Mouse (Mus musculus) gastrocnemius, postnatal 14 days (tissue): Measurements from ENCODE around the gene Slc22a18. TPM values are rescaled to one million over a fixed set of nuclear protein-coding genes. Genes with fewer than 3 reads are reported as not detected.

ENCODE experiments used
- DNase-seq: peaks from one replicate; pipeline ENCODE4 v3.0.0; 2021; ENCODE audit warnings: mixed read lengths
- intact Hi-C: fragments of 180-260 bp; cut with DNase I; formaldehyde crosslinking; loops from one replicate; pipeline ENCODE4 v1.15.1; 2025; ENCODE audit warnings: low total_unique reads
- long read RNA-seq, 2 experiments: library from polyadenylated mRNA; stranded (forward); transcript quantifications; one replicate each; pipeline ENCODE4 v2.0.0; 2021
- total RNA-seq, 2 experiments: library from RNA; stranded (reverse); gene quantifications; 2 replicates each; pipeline ENCODE4 v1.2.3; 2021

Gene Slc22a18
- under 1 TPM; 0.31 to 0.35 TPM for total RNA-seq
- long read RNA-seq, experiment 1: 0 reads
- long read RNA-seq, experiment 2: 0 reads

GRCm38 (mm10) chr7:143473347-143474101 is at the start of gene Slc22a18:
Gene Slc22a18, plus strand, starts transcription at chr7:143473736.
- no peak for DNase-seq
- intact Hi-C loops: loop anchor here (10.0 kb wide), 1 partner anchor 469 kb away; the partner anchor contains the start of gene Tspan32

GRCm38 (mm10) chr7:143428142-143428813 is 45.3 kb upstream of the Slc22a18 start:
- intact Hi-C loops: no loop called here
- peak; percentile 29 for DNase-seq

- intact Hi-C loops: no loop called here
Observed at GRCm38 (mm10) chr7:143428814-143429499, 44.6 kb upstream of the Slc22a18 start.

GRCm38 (mm10) chr7:143432631-143433030 is 40.9 kb upstream of the Slc22a18 start:
- intact Hi-C loops: no loop called here
- no peak for DNase-seq

More at GRCm38 (mm10) chr7:143428814-143429499, 44.6 kb upstream of the Slc22a18 start:
- no peak for DNase-seq

GRCm38 (mm10) chr7:143433331-143433730 is 40.2 kb upstream of the Slc22a18 start:
- peak; percentile 75 for DNase-seq
- intact Hi-C loops: no loop called here

GRCm38 (mm10) chr7:143437231-143437893 is 36.2 kb upstream of the Slc22a18 start:
- no peak for DNase-seq
- intact Hi-C loops: loop anchor here (5.0 kb wide), 1 partner anchor 65 kb away; no protein-coding TSS in a partner anchor

- peak; percentile 27 for DNase-seq
- intact Hi-C loops: loop anchor here (5.0 kb wide), 1 partner anchor 66 kb away; no protein-coding TSS in a partner anchor
Observed at GRCm38 (mm10) chr7:143437894-143438581, 35.5 kb upstream of the Slc22a18 start.

GRCm38 (mm10) chr7:143438965-143439364 is 34.6 kb upstream of the Slc22a18 start:
- DNase-seq: no peak
- intact Hi-C loops: loop anchor here (5.0 kb wide), 1 partner anchor 67 kb away; no protein-coding TSS in a partner anchor

- no peak for DNase-seq
- intact Hi-C loops: no loop called here
Observed at GRCm38 (mm10) chr7:143444580-143444954, 29.0 kb upstream of the Slc22a18 start.

GRCm38 (mm10) chr7:143444955-143445648 is 28.4 kb upstream of the Slc22a18 start:
- intact Hi-C loops: no loop called here
- no peak for DNase-seq

GRCm38 (mm10) chr7:143445651-143446460 is 27.7 kb upstream of the Slc22a18 start:
- DNase-seq: peak; percentile 41
- intact Hi-C loops: no loop called here

GRCm38 (mm10) chr7:143447130-143447529 is 26.4 kb upstream of the Slc22a18 start:
- intact Hi-C loops: no loop called here
- peak; percentile 58 for DNase-seq

GRCm38 (mm10) chr7:143458963-143459331 is 14.6 kb upstream of the Slc22a18 start:
- DNase-seq: no peak
- intact Hi-C loops: no loop called here

- intact Hi-C loops: no loop called here
- DNase-seq: peak; percentile 67
Observed at GRCm38 (mm10) chr7:143459332-143460211, 14.0 kb upstream of the Slc22a18 start.

GRCm38 (mm10) chr7:143460217-143460834 is 13.2 kb upstream of the Slc22a18 start:
- peak; percentile 26 for DNase-seq
- intact Hi-C loops: no loop called here

GRCm38 (mm10) chr7:143460874-143461273 is 12.7 kb upstream of the Slc22a18 start, which contains the start of gene Cdkn1c:
Gene Cdkn1c, minus strand, starts transcription at chr7:143461050.
- DNase-seq: peak; percentile 92
- intact Hi-C loops: no loop called here
